Mouse (Mus musculus) embryonic facial prominence, embryonic 14.5 days (tissue): ENCODE data around the gene Gm10382. TPM values are rescaled to one million over a fixed set of nuclear protein-coding genes. Genes with fewer than 3 reads are reported as not detected.
A peak's percentile ranks its signal among the peaks of the same experiment; 100 is the strongest.

Source experiments
- ATAC-seq: fragments of 200-750 bp; cut with Nextera tagmentation; 2 replicates; pipeline ENCODE4 v1.8.0; 2017; ENCODE audit warnings: low read depth, moderate number of reproducible peaks, moderate TSS enrichment
- DNase-seq: peaks from one replicate; pipeline ENCODE4 v3.0.0-alpha.2; 2015; ENCODE audit warnings: low spot score
- H3K27ac ChIP-seq: fragments of 300-500 bp; sonication (generic); replicated peaks from 2 replicates; pipeline ENCODE4 v1.5.1; 2014; ENCODE audit warnings: low read depth, mild to moderate bottlenecking, low read length, moderate library complexity
- H3K27me3 ChIP-seq: fragments of 300-500 bp; sonication (generic); replicated peaks from 2 replicates; pipeline ENCODE4 v1.6.1; 2014; ENCODE audit warnings: low read length; ENCODE audit not compliant: control insufficient read depth, insufficient read depth
- H3K36me3 ChIP-seq: fragments of 300-500 bp; sonication (generic); 2 replicates; pipeline ENCODE4 v1.6.1; 2014; ENCODE audit warnings: low read length, mixed read lengths; ENCODE audit not compliant: control insufficient read depth, insufficient read depth
- H3K4me1 ChIP-seq: fragments of 300-500 bp; sonication (generic); 2 replicates; pipeline ENCODE4 v1.6.1; 2014; ENCODE audit warnings: antibody characterized with exemption, low read length; ENCODE audit not compliant: control insufficient read depth, insufficient read depth
- H3K4me2 ChIP-seq: fragments of 300-500 bp; sonication (generic); 2 replicates; pipeline ENCODE4 v1.6.1; 2014; ENCODE audit warnings: low read depth, mild to moderate bottlenecking, low read length, moderate library complexity, mixed read lengths
- H3K4me3 ChIP-seq: fragments of 300-500 bp; sonication (generic); 2 replicates; pipeline ENCODE4 v1.5.1; 2014; ENCODE audit warnings: low read depth, mild to moderate bottlenecking, low read length
- H3K9ac ChIP-seq: fragments of 300-500 bp; sonication (generic); 2 replicates; pipeline ENCODE4 v1.6.1; 2014; ENCODE audit warnings: low read depth, mild to moderate bottlenecking, low read length, moderate library complexity, mixed read lengths
- H3K9me3 ChIP-seq: fragments of 300-500 bp; sonication (generic); 2 replicates; pipeline ENCODE4 v1.6.1; 2016; ENCODE audit warnings: low read length; ENCODE audit not compliant: control insufficient read depth
- WGBS: fragments of 180-500 bp; shearing (Covaris S2); extraction: QIAGEN DNeasy Blood & Tissue Kit; methylation state at CpG from one replicate; pipeline ENCODE4 v1.1.7; 2014; 5-methylcytosine and 5-hydroxymethylcytosine counted together
- polyA plus RNA-seq: library from polyadenylated mRNA; unstranded; fragments of >200 nt; fragmentation: Nextera tagmentation; extraction: Ambion mirVana; gene quantifications from 2 replicates; pipeline ENCODE4 v1.2.1, GENCODE M21; 2014

The Gm10382 gene
- polyA plus RNA-seq, 1 experiment from 2014 or later, result 0.24 TPM

DNA sequence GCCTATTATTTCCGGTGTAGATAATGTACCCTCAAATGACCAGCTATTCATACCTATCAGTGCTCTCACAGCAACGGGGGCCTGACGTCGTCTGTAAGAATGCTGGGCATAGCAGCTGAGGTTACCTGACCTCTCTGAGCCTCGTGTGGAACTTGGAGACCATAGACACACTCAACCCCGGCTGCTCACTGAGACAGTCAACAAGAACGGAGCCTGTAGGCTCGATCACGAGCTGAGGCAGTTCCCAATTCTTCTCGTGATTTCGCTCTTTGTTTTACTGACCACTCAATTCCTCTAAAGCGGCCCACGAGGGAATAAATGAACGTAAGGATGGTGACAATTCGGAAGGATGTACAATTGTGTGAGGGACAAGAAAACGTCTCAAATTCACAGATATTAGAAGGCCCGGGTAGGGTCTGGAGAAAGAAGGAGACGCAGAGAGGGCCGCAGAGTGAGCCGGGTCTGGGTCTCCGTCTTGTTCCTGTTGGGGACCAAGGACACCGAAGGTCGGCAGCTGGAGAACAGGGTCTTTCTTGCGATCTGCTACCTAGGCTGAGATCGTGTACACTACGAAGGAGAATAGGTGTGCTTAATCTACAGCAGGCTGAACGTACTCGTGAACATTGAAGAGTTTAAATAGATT, 15.9 kb downstream of the Gm10382 start:
- Histone ChIP-seq H3K36me3 (no peaks in the 10 kb centered on the region), H3K4me1 (peaks cover 8% of the 10 kb centered on the region; the same call in 1 of the 2 replicates), H3K9ac (peak overlapping the region; percentile 74), H3K4me3 (peak overlapping the region; percentile 67), H3K9me3 (no peaks in the 10 kb centered on the region), H3K27me3 (no peaks in the 10 kb centered on the region; the same call in 1 of the 2 replicates), H3K4me2 (peak overlapping the region; percentile 66), H3K27ac (peak overlapping the region; percentile 86)
- under 1% methylated on average over 28 of the region's 28 CpGs for WGBS
- ATAC-seq (peak; percentile 31; the same call in 1 of the 2 replicates), DNase-seq (peak; percentile 88)

DNA sequence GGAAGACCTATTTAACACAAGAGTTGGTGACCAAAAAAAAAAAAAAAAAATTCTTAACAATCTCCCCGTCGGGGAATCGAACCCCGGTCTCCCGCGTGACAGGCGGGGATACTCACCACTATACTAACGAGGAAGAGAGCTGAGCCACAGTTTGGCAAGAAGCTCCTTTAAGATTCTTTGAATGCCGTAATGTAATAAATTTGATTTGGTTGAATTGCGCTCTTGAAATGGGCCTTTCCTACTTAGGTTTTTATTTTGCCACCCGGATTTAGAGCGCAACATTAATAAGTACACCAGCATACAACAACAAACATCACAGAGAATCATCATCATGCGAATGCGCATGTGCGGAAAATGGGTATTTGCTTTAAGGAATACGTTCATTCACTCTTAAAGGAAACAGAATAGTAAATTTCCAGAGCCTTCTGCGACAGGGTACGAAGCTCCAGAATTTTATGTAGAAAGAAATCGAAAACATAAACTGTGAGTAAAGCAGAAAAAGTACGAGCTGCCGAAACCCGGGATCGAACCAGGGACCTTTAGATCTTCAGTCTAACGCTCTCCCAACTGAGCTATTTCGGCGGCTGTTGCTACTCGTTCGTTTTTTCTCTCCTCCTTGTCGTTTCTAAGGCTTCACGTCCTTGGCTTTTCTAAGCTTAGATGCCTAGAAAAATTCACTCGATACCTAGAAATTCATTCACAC, 16.6 kb downstream of the Gm10382 start:
- peak; percentile 65 for ATAC-seq
- Histone ChIP-seq H3K27me3 (no peaks in the 10 kb centered on the region; the same call in 1 of the 2 replicates), H3K9me3 (no peaks in the 10 kb centered on the region), H3K4me2 (peak overlapping the region; percentile 74), H3K4me3 (peak overlapping the region; percentile 67), H3K9ac (peak overlapping the region; percentile 74), H3K4me1 (peaks cover 9% of the 10 kb centered on the region; the same call in 1 of the 2 replicates), H3K27ac (peak overlapping the region; percentile 86), H3K36me3 (no peaks in the 10 kb centered on the region)
- WGBS, result under 1% methylated on average over 31 of the region's 31 CpGs
- DNase-seq, result peak; percentile 87

DNA sequence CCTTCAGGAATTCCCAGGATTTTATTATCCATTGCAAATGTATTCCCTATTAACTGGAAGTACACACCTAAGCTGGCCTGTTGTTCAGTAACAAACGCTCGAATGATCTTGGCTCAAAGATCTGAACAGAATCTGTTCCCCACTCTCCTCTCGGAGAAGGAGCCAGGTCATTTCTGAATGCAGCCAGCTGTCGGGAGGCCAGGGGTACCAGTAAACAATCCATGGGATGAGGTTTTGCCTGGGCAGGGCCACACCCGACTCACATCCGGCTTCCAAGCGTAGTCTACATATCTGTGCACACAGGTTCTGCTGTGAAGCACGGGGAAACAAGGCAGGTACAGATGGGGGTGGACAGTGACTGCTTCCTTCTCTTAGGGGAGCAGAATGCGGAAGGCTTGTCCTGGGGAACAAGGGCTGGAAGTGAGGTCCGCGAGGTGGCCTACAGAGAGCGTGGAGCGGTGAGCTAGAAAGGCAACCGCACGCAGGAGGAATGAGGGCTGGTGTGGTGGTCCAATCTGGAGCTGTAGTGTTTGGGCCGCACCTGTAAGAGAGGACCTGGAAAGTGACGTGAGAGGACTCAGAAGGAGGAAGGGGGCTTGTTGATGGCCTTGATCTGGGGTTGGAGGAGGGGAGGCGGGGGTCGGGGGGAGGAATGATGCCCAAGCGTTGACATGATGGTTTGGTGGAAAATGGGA, 17.3 kb downstream of the Gm10382 start:
- H3K9ac ChIP-seq, result peak overlapping the region; percentile 74
- peak overlapping the region; percentile 86 for H3K27ac ChIP-seq
- H3K4me1 ChIP-seq, result peaks cover 9% of the 10 kb centered on the region; the same call in 1 of the 2 replicates
- no peaks in the 10 kb centered on the region for H3K9me3 ChIP-seq
- ATAC-seq (peak; percentile 23; the same call in 1 of the 2 replicates), DNase-seq (peak; percentile 71)
- H3K36me3 ChIP-seq, result no peaks in the 10 kb centered on the region
- no peaks in the 10 kb centered on the region; the same call in 1 of the 2 replicates for H3K27me3 ChIP-seq
- H3K4me2 ChIP-seq, result peak overlapping the region; percentile 74
- H3K4me3 ChIP-seq, result peak overlapping the region; percentile 67
- 3% methylated on average over 20 of the region's 20 CpGs for WGBS

GRCm38 (mm10) chr5:125407020-125407830, 18.1 kb downstream of the Gm10382 start:
- WGBS, result 52% methylated on average over 13 of the region's 13 CpGs
- no peak for DNase-seq
- peaks cover 9% of the 10 kb centered on the region; the same call in 1 of the 2 replicates for H3K4me1 ChIP-seq
- H3K9ac ChIP-seq, result peak overlapping the region; percentile 74
- peak overlapping the region; percentile 67 for H3K4me3 ChIP-seq
- peak overlapping the region; percentile 74 for H3K4me2 ChIP-seq
- ATAC-seq, result no peak
- H3K27me3 ChIP-seq, result no peaks in the 10 kb centered on the region; the same call in 1 of the 2 replicates
- H3K27ac ChIP-seq, result peak overlapping the region; percentile 86
- H3K36me3 ChIP-seq, result no peaks in the 10 kb centered on the region
- H3K9me3 ChIP-seq, result no peaks in the 10 kb centered on the region

GRCm38 (mm10) chr5:125407910-125408575, 18.9 kb downstream of the Gm10382 start:
- no peaks in the 10 kb centered on the region for H3K36me3 ChIP-seq
- ATAC-seq, result no peak
- no peak for DNase-seq
- peaks cover 9% of the 10 kb centered on the region; the same call in 1 of the 2 replicates for H3K4me1 ChIP-seq
- 76% methylated on average over 14 of the region's 14 CpGs for WGBS
- H3K27ac ChIP-seq, result no peak overlapping the region
- peak overlapping the region; percentile 37; the same call in 1 of the 2 replicates for H3K4me3 ChIP-seq
- H3K9ac ChIP-seq, result no peak overlapping the region
- H3K4me2 ChIP-seq, result peak overlapping the region; percentile 30; the same call in 1 of the 2 replicates
- no peaks in the 10 kb centered on the region for H3K9me3 ChIP-seq
- no peaks in the 10 kb centered on the region for H3K27me3 ChIP-seq

DNA sequence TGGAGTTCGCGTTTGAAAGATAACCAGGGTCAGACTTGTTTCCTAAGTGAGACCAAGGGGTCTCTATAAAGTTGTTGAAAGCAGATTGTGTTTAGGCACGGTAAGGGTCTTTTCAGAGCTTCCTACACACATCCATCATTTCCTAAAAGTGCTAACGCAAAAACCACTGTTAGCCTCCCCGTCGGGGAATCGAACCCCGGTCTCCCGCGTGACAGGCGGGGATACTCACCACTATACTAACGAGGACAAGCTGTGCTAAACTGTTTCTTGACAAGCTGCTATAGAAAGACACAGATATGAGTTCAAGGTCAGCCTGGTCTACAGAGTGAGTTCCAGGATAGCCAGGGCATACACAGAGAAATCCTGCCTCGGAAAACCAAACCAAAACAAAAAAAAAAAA, 19.7 kb downstream of the Gm10382 start:
- Histone ChIP-seq H3K27me3 (no peaks in the 10 kb centered on the region), H3K4me2 (peak overlapping the region; percentile 52), H3K9ac (peak overlapping the region; percentile 43; the same call in 1 of the 2 replicates), H3K36me3 (peaks cover 6% of the 10 kb centered on the region; the same call in 1 of the 2 replicates), H3K4me3 (peak overlapping the region; percentile 37), H3K27ac (no peak overlapping the region; the same call in 1 of the 2 replicates), H3K4me1 (peaks cover 9% of the 10 kb centered on the region; the same call in 1 of the 2 replicates), H3K9me3 (no peaks in the 10 kb centered on the region)
- WGBS, result 0% methylated on average over 13 of the region's 13 CpGs
- ATAC-seq, result peak; percentile 66
- DNase-seq, result peak; percentile 91

DNA sequence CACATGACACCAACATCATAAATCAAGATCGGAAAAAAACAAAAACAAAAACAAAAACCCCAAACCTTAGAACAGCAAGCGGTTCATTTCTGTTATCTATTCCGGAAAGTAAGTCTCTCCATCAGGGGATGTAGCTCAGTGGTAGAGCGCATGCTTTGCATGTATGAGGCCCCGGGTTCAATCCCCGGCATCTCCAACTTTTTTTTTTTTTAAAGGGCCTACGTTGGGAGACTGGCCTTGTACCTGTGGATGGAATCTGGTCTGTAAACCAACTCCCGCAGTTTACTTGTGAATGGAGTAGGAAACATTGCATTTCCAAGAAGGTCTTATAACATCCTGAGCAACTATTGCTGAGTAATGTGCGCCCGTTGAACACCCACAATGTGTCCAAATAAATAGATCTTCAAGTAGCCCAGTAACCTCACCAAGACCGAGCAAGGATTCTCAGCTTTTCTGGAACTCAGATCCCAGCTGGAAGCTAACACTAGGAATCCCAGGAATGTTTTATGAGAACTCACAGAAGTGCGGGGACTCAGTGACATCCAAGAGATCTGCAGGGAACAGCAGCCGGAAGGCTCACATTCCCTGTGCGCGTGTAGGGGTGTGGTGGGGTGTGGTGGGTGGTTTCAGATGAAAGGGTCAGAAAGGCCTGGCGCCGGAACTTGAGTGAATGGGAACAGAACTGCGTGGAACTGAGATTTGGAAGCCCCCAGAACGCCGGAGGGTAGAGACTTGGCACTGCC, 20.4 kb downstream of the Gm10382 start:
- DNase-seq, result peak; percentile 72
- no peak overlapping the region; the same call in 1 of the 2 replicates for H3K27ac ChIP-seq
- peak overlapping the region; percentile 52 for H3K4me2 ChIP-seq
- WGBS, result 7% methylated on average over 20 of the region's 20 CpGs
- peak overlapping the region; percentile 43; the same call in 1 of the 2 replicates for H3K9ac ChIP-seq
- H3K9me3 ChIP-seq, result no peaks in the 10 kb centered on the region
- ATAC-seq, result no peak
- no peaks in the 10 kb centered on the region for H3K27me3 ChIP-seq
- H3K4me1 ChIP-seq, result peaks cover 9% of the 10 kb centered on the region; the same call in 1 of the 2 replicates
- peaks cover 11% of the 10 kb centered on the region for H3K36me3 ChIP-seq
- H3K4me3 ChIP-seq, result peak overlapping the region; percentile 37
